Mouse (Mus musculus) megakaryocyte, embryonic 14.5 days (primary cell): ENCODE data around the gene Haao.

ENCODE experiments used
- FLI1 ChIP-seq: IDR thresholded peaks from 2 replicates; pipeline ENCODE4 v1.6.1; 2012; ENCODE audit warnings: low read length, inconsistent platforms, mixed read lengths
- GATA1 ChIP-seq: IDR thresholded peaks from 3 replicates; pipeline ENCODE4 v1.6.1; 2012; ENCODE audit warnings: mixed read lengths, low read length, inconsistent platforms, borderline replicate concordance

- no peak for TF ChIP-seq GATA1
- TF ChIP-seq FLI1, result no peak
Observed at GRCm38 (mm10) chr17:83885750-83886149, 38.0 kb upstream of the Haao start.
